27 mouse cellular contexts compared by ENCODE assay signal in genomic region chr10:99145611-99146010, GRCm38 (mm10). TPM values are rescaled to one million over a fixed set of nuclear protein-coding genes. Genes with fewer than 3 reads are reported as not detected.
A peak's percentile ranks its signal among the peaks of the same experiment; 100 is the strongest.
DNase-seq lines count a peak whose midpoint lies in the region; ATAC-seq and TF ChIP-seq lines count a peak whose summit lies in the region.
"Had no signal": no experiment of that assay in that cellular context is flagged by ENCODE, and none has a peak within 500 bp of the region (broad histone marks: within the 10 kb centered on the region; RNA-seq: fewer than 3 reads in every experiment).

No protein-coding gene starts in this region.

- no peak for TF ChIP-seq CTCF in lung, postnatal 0 days (IDR thresholded peaks at IDR 0.05)

- DNase-seq in heart, adult 11 months: peak; percentile 54
- DNase-seq in lung, postnatal 0 days (ENCODE audit: low spot score): peak; percentile 53
- DNase-seq in lung, postnatal 4 days: no peak
- DNase-seq: adrenal gland, adult 8-10 months; adrenal gland, postnatal 14 days; adrenal gland, postnatal 36 days; B cell, adult 2 months; cerebellum, adult 11-12 months; cerebellum, adult 2 months; cerebellum, adult 9-10 months; cerebellum, postnatal 10 days; cerebellum, postnatal 25 days had no signal

- no peak for TF ChIP-seq EP300 in lung, postnatal 0 days (IDR thresholded peaks at IDR 0.05)

- no peaks in the 10 kb centered on the region for H3K9me3 ChIP-seq in heart, embryonic 12.5 days (replicated peaks)
- H3K9me3 ChIP-seq in intestine, embryonic 16.5 days (ENCODE audit: control insufficient read depth, low read length): no peaks in the 10 kb centered on the region
- no peaks in the 10 kb centered on the region for H3K9me3 ChIP-seq in intestine, embryonic 15.5 days
- H3K9me3 ChIP-seq in lung, postnatal 0 days (ENCODE audit: low read length): no peaks in the 10 kb centered on the region
- H3K9me3 ChIP-seq: embryonic facial prominence, embryonic 10.5 days; embryonic facial prominence, embryonic 12.5 days; forebrain, embryonic 13.5 days; forebrain, embryonic 15.5 days; G1E had no signal

- no peaks in the 10 kb centered on the region for H3K36me3 ChIP-seq in heart, embryonic 12.5 days
- no peaks in the 10 kb centered on the region for H3K36me3 ChIP-seq in intestine, embryonic 16.5 days (ENCODE audit: control insufficient read depth, insufficient read depth, low read length)
- no peaks in the 10 kb centered on the region for H3K36me3 ChIP-seq in intestine, embryonic 15.5 days
- no peaks in the 10 kb centered on the region; the same call in 1 of the 2 replicates for H3K36me3 ChIP-seq in lung, postnatal 0 days (ENCODE audit: insufficient read depth, low read length)

- no peak overlapping the region for H3K4me3 ChIP-seq in heart, embryonic 12.5 days
- no peak overlapping the region for H3K4me3 ChIP-seq in intestine, embryonic 16.5 days (ENCODE audit: low read length)
- no peak overlapping the region for H3K4me3 ChIP-seq in intestine, embryonic 15.5 days (replicated peaks)
- no peak overlapping the region for H3K4me3 ChIP-seq in lung, postnatal 0 days (ENCODE audit: low read depth, low read length)
- H3K4me3 ChIP-seq: embryonic facial prominence, embryonic 10.5 days; embryonic facial prominence, embryonic 12.5 days; forebrain, embryonic 13.5 days; forebrain, embryonic 15.5 days had no signal

- H3K27me3 ChIP-seq in heart, embryonic 12.5 days (replicated peaks): no peaks in the 10 kb centered on the region
- no peaks in the 10 kb centered on the region for H3K27me3 ChIP-seq in intestine, embryonic 16.5 days (replicated peaks; ENCODE audit: control insufficient read depth, insufficient read depth, low read length)
- H3K27me3 ChIP-seq in intestine, embryonic 15.5 days (replicated peaks): no peaks in the 10 kb centered on the region
- no peaks in the 10 kb centered on the region for H3K27me3 ChIP-seq in lung, postnatal 0 days (replicated peaks; ENCODE audit: insufficient read depth, low read length)
- H3K27me3 ChIP-seq: CH12.LX; embryonic facial prominence, embryonic 12.5 days; forebrain, embryonic 13.5 days; forebrain, embryonic 15.5 days; Patski had no signal

- no peak for ATAC-seq in heart, embryonic 12.5 days (ENCODE audit: insufficient number of reproducible peaks, low FRiP score)
- ATAC-seq in intestine, embryonic 16.5 days: peak; percentile 23; the same call in 1 of the 2 replicates
- no peak for ATAC-seq in intestine, embryonic 15.5 days
- peak; percentile 53; the same call in 1 of the 2 replicates for ATAC-seq in lung, postnatal 0 days
- ATAC-seq: activated CD4-positive, CD25-positive, alpha-beta regulatory T cell, adult 4 months; CD4-positive, CD25-positive, alpha-beta regulatory T cell, adult 4 months; forebrain, embryonic 13.5 days; forebrain, embryonic 15.5 days; Patski had no signal

- no peak overlapping the region for H3K27ac ChIP-seq in heart, embryonic 12.5 days (ENCODE audit: poor library complexity, severe bottlenecking)
- no peak overlapping the region for H3K27ac ChIP-seq in intestine, embryonic 16.5 days (ENCODE audit: low read length)
- no peak overlapping the region for H3K27ac ChIP-seq in intestine, embryonic 15.5 days
- no peak overlapping the region for H3K27ac ChIP-seq in lung, postnatal 0 days (ENCODE audit: low read length)
- H3K27ac ChIP-seq: embryonic facial prominence, embryonic 10.5 days; embryonic facial prominence, embryonic 12.5 days; forebrain, embryonic 13.5 days; forebrain, embryonic 15.5 days had no signal

- WGBS in heart, embryonic 12.5 days: 79% methylated on average over 8 of the region's 8 CpGs
- WGBS in intestine, embryonic 16.5 days: 63% methylated on average over 8 of the region's 8 CpGs
- 55% methylated on average over 8 of the region's 8 CpGs for WGBS in intestine, embryonic 15.5 days
- 61% methylated on average over 8 of the region's 8 CpGs for WGBS in lung, postnatal 0 days

- H3K9ac ChIP-seq in heart, embryonic 12.5 days: no peak overlapping the region
- no peak overlapping the region for H3K9ac ChIP-seq in intestine, embryonic 16.5 days (ENCODE audit: low read depth, low read length)
- no peak overlapping the region for H3K9ac ChIP-seq in intestine, embryonic 15.5 days
- no peak overlapping the region for H3K9ac ChIP-seq in lung, postnatal 0 days (replicated peaks; ENCODE audit: low read depth)
- H3K9ac ChIP-seq: embryonic facial prominence, embryonic 12.5 days; forebrain, embryonic 13.5 days; forebrain, embryonic 15.5 days had no signal

- H3K4me2 ChIP-seq in heart, embryonic 12.5 days: no peak overlapping the region
- no peak overlapping the region for H3K4me2 ChIP-seq in intestine, embryonic 16.5 days (ENCODE audit: low read depth, low read length)
- no peak overlapping the region for H3K4me2 ChIP-seq in intestine, embryonic 15.5 days (replicated peaks)
- no peak overlapping the region for H3K4me2 ChIP-seq in lung, postnatal 0 days (replicated peaks; ENCODE audit: low read depth, low read length)
- H3K4me2 ChIP-seq: embryonic facial prominence, embryonic 12.5 days; forebrain, embryonic 13.5 days; forebrain, embryonic 15.5 days had no signal

- no peaks in the 10 kb centered on the region for H3K4me1 ChIP-seq in heart, embryonic 12.5 days (replicated peaks)
- H3K4me1 ChIP-seq in intestine, embryonic 16.5 days (ENCODE audit: control insufficient read depth, insufficient read depth, low read length): no peaks in the 10 kb centered on the region
- H3K4me1 ChIP-seq in intestine, embryonic 15.5 days (replicated peaks): no peaks in the 10 kb centered on the region
- no peaks in the 10 kb centered on the region for H3K4me1 ChIP-seq in lung, postnatal 0 days (ENCODE audit: insufficient read depth, low read depth, low read length)
- H3K4me1 ChIP-seq: embryonic facial prominence, embryonic 10.5 days; embryonic facial prominence, embryonic 12.5 days; forebrain, embryonic 13.5 days; forebrain, embryonic 15.5 days had no signal

RNA-seq across cellular contexts. Expression of gene Phxr2, which starts 19.5 kb away (rescaled TPM):
- not detected in 2 replicates for polyA plus RNA-seq in heart, embryonic 12.5 days (2016; fragmentation: Nextera tagmentation; extraction: Ambion mirVana)
- not detected in 2 replicates for polyA plus RNA-seq in intestine, embryonic 16.5 days (2015; fragmentation: Nextera tagmentation; extraction: Ambion mirVana)
- not detected in 2 replicates for polyA plus RNA-seq in intestine, embryonic 15.5 days (2015; fragmentation: Nextera tagmentation; extraction: Ambion mirVana)
- not detected in 2 replicates for polyA plus RNA-seq in lung, postnatal 0 days (2015; fragmentation: Nextera tagmentation; extraction: Ambion mirVana)
- polyA plus RNA-seq: cerebellum, adult 2 months; cortical plate, adult 2 months; embryonic facial prominence, embryonic 14.5 days; forebrain, embryonic 11.5 days; forebrain, embryonic 13.5 days; forebrain, embryonic 15.5 days; G1E; Patski had no signal

RNA-seq across cellular contexts. Expression of gene Galnt4, which starts 37.7 kb away (rescaled TPM):
- 8.4 and 8.6 TPM in 2 replicates for polyA plus RNA-seq in heart, embryonic 12.5 days (2016; fragmentation: Nextera tagmentation; extraction: Ambion mirVana)
- polyA plus RNA-seq in intestine, embryonic 16.5 days (2015; fragmentation: Nextera tagmentation; extraction: Ambion mirVana): 19.3 and 21.6 TPM in 2 replicates
- polyA plus RNA-seq in intestine, embryonic 15.5 days (2015; fragmentation: Nextera tagmentation; extraction: Ambion mirVana): 20.0 and 21.7 TPM in 2 replicates
- polyA plus RNA-seq in lung, postnatal 0 days (2015; fragmentation: Nextera tagmentation; extraction: Ambion mirVana): 8.0 and 8.9 TPM in 2 replicates

RNA-seq across cellular contexts. Expression of gene Poc1b, which starts 38.8 kb away (rescaled TPM):
- 11.2 and 12.0 TPM in 2 replicates for polyA plus RNA-seq in heart, embryonic 12.5 days (2016; fragmentation: Nextera tagmentation; extraction: Ambion mirVana)
- 20.1 and 20.5 TPM in 2 replicates for polyA plus RNA-seq in intestine, embryonic 16.5 days (2015; fragmentation: Nextera tagmentation; extraction: Ambion mirVana)
- 21.2 and 23.3 TPM in 2 replicates for polyA plus RNA-seq in intestine, embryonic 15.5 days (2015; fragmentation: Nextera tagmentation; extraction: Ambion mirVana)
- 6.1 and 6.2 TPM in 2 replicates for polyA plus RNA-seq in lung, postnatal 0 days (2015; fragmentation: Nextera tagmentation; extraction: Ambion mirVana)

Comparison
In these comparisons a context has a peak if more than half of its experiments do, and no peak if none do; other contexts are left out.
1. DNase-seq: peak in heart, adult 11 months (single experiment) and lung, postnatal 0 days (single experiment); none in lung, postnatal 4 days (0 of 2).
2. ATAC-seq: peak in intestine, embryonic 16.5 days (single experiment) and lung, postnatal 0 days (single experiment); none in heart, embryonic 12.5 days (single experiment) and intestine, embryonic 15.5 days (single experiment).